Mouse (Mus musculus) MEL (cell line): Measurements from ENCODE around the gene Cym. TPM values are rescaled to one million over a fixed set of nuclear protein-coding genes. Genes with fewer than 3 reads are reported as not detected.
A peak's percentile ranks its signal among the peaks of the same experiment; 100 is the strongest.

Source experiments
- DNase-seq: peaks from one replicate; pipeline ENCODE4 v3.0.0; 2011; ENCODE audit warnings: low read depth, low spot score
- H3K27ac ChIP-seq: 2 replicates; pipeline ENCODE4 v1.5.1; 2012; ENCODE audit warnings: low read depth, mild to moderate bottlenecking, control low read depth, low read length, moderate library complexity; ENCODE audit not compliant: control insufficient read depth
- H3K27me3 ChIP-seq, 2 experiments: fragments of 150-350 bp in 1 of 2; sonication (generic) in 1 of 2; 2 replicates each; pipeline ENCODE4 v1.6.1; 2012; ENCODE audit warnings: low read length in 2 of 2, mild to moderate bottlenecking in 2 of 2, improper control_type of control experiment in 1 of 2, moderate library complexity in 1 of 2; ENCODE audit not compliant: insufficient read depth in 2 of 2, control insufficient read depth in 1 of 2
- H3K36me3 ChIP-seq, 2 experiments: 2 replicates each; pipeline ENCODE4 v1.6.1; 2012 to 2014; ENCODE audit warnings: low read length in 2 of 2, improper control_type of control experiment in 1 of 2, inconsistent platforms in 1 of 2, mild to moderate bottlenecking in 1 of 2; ENCODE audit not compliant: insufficient read depth in 2 of 2, control insufficient read depth in 1 of 2
- H3K4me1 ChIP-seq, 2 experiments: fragments of 150-350 bp in 1 of 2; sonication (generic) in 1 of 2; 2 replicates each; pipeline ENCODE4 v1.6.1; 2012; ENCODE audit warnings: low read length in 2 of 2, improper control_type of control experiment in 1 of 2, mild to moderate bottlenecking in 1 of 2; ENCODE audit not compliant: insufficient read depth in 2 of 2, control insufficient read depth in 1 of 2
- H3K4me3 ChIP-seq, 2 experiments: fragments of 150-350 bp in 1 of 2; sonication (generic) in 1 of 2; 2 replicates each; pipeline ENCODE4 v1.5.1; 2012; ENCODE audit warnings: low read depth in 2 of 2, low read length in 2 of 2, mild to moderate bottlenecking in 2 of 2, moderate library complexity in 2 of 2, control low read depth in 1 of 2, improper control_type of control experiment in 1 of 2; ENCODE audit not compliant: control insufficient read depth in 1 of 2, insufficient read depth in 1 of 2
- H3K79me2 ChIP-seq: 2 replicates; pipeline ENCODE4 v1.6.1; 2012; ENCODE audit warnings: mild to moderate bottlenecking, low read length, moderate library complexity; ENCODE audit not compliant: control insufficient read depth, poor library complexity, insufficient read depth
- H3K9ac ChIP-seq: 2 replicates; pipeline ENCODE4 v1.6.1; 2012; ENCODE audit warnings: low read depth, mild to moderate bottlenecking, control low read depth, low read length, moderate library complexity; ENCODE audit not compliant: control insufficient read depth, poor library complexity, severe bottlenecking
- H3K9me3 ChIP-seq: fragments of 150-350 bp; sonication (generic); replicated peaks from 2 replicates; pipeline ENCODE4 v1.6.1; 2012; ENCODE audit warnings: mild to moderate bottlenecking, low read length, improper control_type of control experiment, moderate library complexity; ENCODE audit not compliant: insufficient read depth
- BHLHE40 ChIP-seq: IDR thresholded peaks from 2 replicates; pipeline ENCODE4 v1.6.1; 2012; ENCODE audit warnings: low read depth, mild to moderate bottlenecking, inconsistent platforms, low read length, improper control_type of control experiment, borderline replicate concordance
- CHD1 ChIP-seq: IDR thresholded peaks from 2 replicates; pipeline ENCODE4 v1.6.1; 2012; ENCODE audit warnings: low read depth, mild to moderate bottlenecking, inconsistent platforms, low read length, improper control_type of control experiment
- CHD2 ChIP-seq: IDR thresholded peaks from 2 replicates; pipeline ENCODE4 v1.6.1; 2011; ENCODE audit warnings: low read length, improper control_type of control experiment
- CTCF ChIP-seq, 3 experiments: IDR thresholded peaks in 2 of 3; conservative IDR thresholded peaks in 1 of 3; 2 replicates each; pipeline ENCODE4 v1.5.1; 2011 to 2012; ENCODE audit warnings: low read length in 3 of 3, low read depth in 2 of 3, mild to moderate bottlenecking in 2 of 3, improper control_type of control experiment in 1 of 3, inconsistent platforms in 1 of 3, mixed read lengths in 1 of 3, moderate library complexity in 1 of 3; ENCODE audit not compliant: control insufficient read depth in 1 of 3, insufficient read depth in 1 of 3, poor library complexity in 1 of 3, severe bottlenecking in 1 of 3
- E2F4 ChIP-seq: IDR thresholded peaks from 2 replicates; pipeline ENCODE4 v1.6.1; 2011; ENCODE audit warnings: low read depth, low read length, improper control_type of control experiment, borderline replicate concordance
- EP300 ChIP-seq, 2 experiments: IDR thresholded peaks; 2 replicates each; pipeline ENCODE4 v1.6.1; 2011; ENCODE audit warnings: improper control_type of control experiment in 2 of 2, low read length in 2 of 2, low read depth in 1 of 2, mild to moderate bottlenecking in 1 of 2
- ETS1 ChIP-seq: IDR thresholded peaks from 2 replicates; pipeline ENCODE4 v1.6.1; 2012; ENCODE audit warnings: low read depth, mild to moderate bottlenecking, inconsistent platforms, low read length, improper control_type of control experiment, moderate library complexity
- GATA1 ChIP-seq: IDR thresholded peaks from 2 replicates; pipeline ENCODE4 v1.6.1; 2011; ENCODE audit warnings: low read depth, low read length, improper control_type of control experiment
- JUND ChIP-seq: IDR thresholded peaks from 2 replicates; pipeline ENCODE4 v1.6.1; 2011; ENCODE audit warnings: low read depth, mild to moderate bottlenecking, improper control_type of control experiment, low read length
- MAFK ChIP-seq: IDR thresholded peaks from 2 replicates; pipeline ENCODE4 v1.6.1; 2011; ENCODE audit warnings: low read depth, mild to moderate bottlenecking, low read length, improper control_type of control experiment, borderline replicate concordance
- MAX ChIP-seq: IDR thresholded peaks from 2 replicates; pipeline ENCODE4 v1.6.1; 2011; ENCODE audit warnings: low read length, improper control_type of control experiment
- MAZ ChIP-seq: IDR thresholded peaks from 2 replicates; pipeline ENCODE4 v1.6.1; 2012; ENCODE audit warnings: low read depth, mild to moderate bottlenecking, inconsistent platforms, low read length, improper control_type of control experiment
- MEF2A ChIP-seq: IDR thresholded peaks from 2 replicates; pipeline ENCODE4 v1.6.1; 2014; ENCODE audit warnings: low read depth, mild to moderate bottlenecking, inconsistent platforms, low read length, improper control_type of control experiment; ENCODE audit not compliant: poor library complexity, insufficient replicate concordance, severe bottlenecking; ENCODE audit errors: extremely low read depth
- MYC ChIP-seq: IDR thresholded peaks from 2 replicates; pipeline ENCODE4 v1.6.1; 2011; ENCODE audit warnings: low read depth, mild to moderate bottlenecking, low read length, improper control_type of control experiment, moderate library complexity
- NELFE ChIP-seq: IDR thresholded peaks from 2 replicates; pipeline ENCODE4 v1.6.1; 2011; ENCODE audit warnings: low read depth, low read length, improper control_type of control experiment
- POLR2A ChIP-seq, 2 experiments: IDR thresholded peaks; 2 replicates each; pipeline ENCODE4 v1.6.1; 2011 to 2012; ENCODE audit warnings: low read length in 2 of 2, mild to moderate bottlenecking in 2 of 2, control low read depth in 1 of 2, improper control_type of control experiment in 1 of 2, low read depth in 1 of 2, moderate library complexity in 1 of 2; ENCODE audit not compliant: control insufficient read depth in 1 of 2, insufficient read depth in 1 of 2, poor library complexity in 1 of 2
- RAD21 ChIP-seq: IDR thresholded peaks from 2 replicates; pipeline ENCODE4 v1.6.1; 2011; ENCODE audit warnings: mild to moderate bottlenecking, low read depth, low read length, improper control_type of control experiment
- RCOR1 ChIP-seq: IDR thresholded peaks from 2 replicates; pipeline ENCODE4 v1.6.1; 2012; ENCODE audit warnings: low read depth, mild to moderate bottlenecking, inconsistent platforms, low read length, improper control_type of control experiment
- SIN3A ChIP-seq: IDR thresholded peaks from 2 replicates; pipeline ENCODE4 v1.6.1; 2012; ENCODE audit warnings: low read length, improper control_type of control experiment, inconsistent platforms
- SMC3 ChIP-seq: IDR thresholded peaks from 2 replicates; pipeline ENCODE4 v1.6.1; 2011; ENCODE audit warnings: low read depth, low read length, improper control_type of control experiment
- TAL1 ChIP-seq: IDR thresholded peaks from 2 replicates; pipeline ENCODE4 v1.6.1; 2012; ENCODE audit warnings: mild to moderate bottlenecking, inconsistent platforms, low read length, moderate library complexity, mixed read lengths
- TCF12 ChIP-seq: IDR thresholded peaks from 2 replicates; pipeline ENCODE4 v1.6.1; 2014; ENCODE audit warnings: low read depth, mild to moderate bottlenecking, inconsistent platforms, low read length, improper control_type of control experiment, moderate library complexity
- UBTF ChIP-seq: IDR thresholded peaks from 2 replicates; pipeline ENCODE4 v1.6.1; 2012; ENCODE audit warnings: low read depth, mild to moderate bottlenecking, inconsistent platforms, low read length, improper control_type of control experiment, moderate library complexity, borderline replicate concordance; ENCODE audit not compliant: insufficient read depth
- USF1 ChIP-seq: IDR thresholded peaks from 2 replicates; pipeline ENCODE4 v1.6.1; 2014; ENCODE audit warnings: low read depth, mild to moderate bottlenecking, inconsistent platforms, low read length, improper control_type of control experiment, moderate library complexity
- USF2 ChIP-seq, 2 experiments: IDR thresholded peaks; 2 replicates each; pipeline ENCODE4 v1.6.1; 2011 to 2012; ENCODE audit warnings: improper control_type of control experiment in 2 of 2, low read length in 2 of 2, borderline replicate concordance in 1 of 2, inconsistent platforms in 1 of 2, low read depth in 1 of 2, mild to moderate bottlenecking in 1 of 2; ENCODE audit not compliant: insufficient read depth in 1 of 2
- ZC3H11A ChIP-seq: IDR thresholded peaks from 2 replicates; pipeline ENCODE4 v1.6.1; 2012; ENCODE audit warnings: low read depth, mild to moderate bottlenecking, inconsistent platforms, low read length, improper control_type of control experiment
- ZKSCAN1 ChIP-seq: IDR thresholded peaks from 2 replicates; pipeline ENCODE4 v1.6.1; 2012; ENCODE audit warnings: low read depth, mild to moderate bottlenecking, inconsistent platforms, low read length, improper control_type of control experiment, moderate library complexity
- ZNF384 ChIP-seq: IDR thresholded peaks from 2 replicates; pipeline ENCODE4 v1.6.1; 2012; ENCODE audit warnings: low read depth, mild to moderate bottlenecking, inconsistent platforms, low read length, improper control_type of control experiment
- polyA plus RNA-seq, 2 experiments: library from polyadenylated mRNA; stranded (reverse) in 1 of 2; unstranded in 1 of 2; fragments of >175 nt in 1 of 2; fragments of >200 nt in 1 of 2; gene quantifications; 2 replicates each; pipeline versions ENCODE4 v1.2.1 to v1.2.4; 2012; ENCODE audit warnings: low replicate concordance in 2 of 2, low read depth in 1 of 2; ENCODE audit not compliant: insufficient read length in 2 of 2, insufficient read depth in 1 of 2, missing spikeins in 1 of 2
- total RNA-seq: library from RNA; depleted of rRNA; stranded (reverse); fragments of 300-350 nt; gene quantifications from 2 replicates; pipeline ENCODE4 v1.2.3, GENCODE M21; 2012

The Cym gene
- total and polyA plus RNA-seq, 3 experiments, result 0.08 TPM; not detected in 2

DNA sequence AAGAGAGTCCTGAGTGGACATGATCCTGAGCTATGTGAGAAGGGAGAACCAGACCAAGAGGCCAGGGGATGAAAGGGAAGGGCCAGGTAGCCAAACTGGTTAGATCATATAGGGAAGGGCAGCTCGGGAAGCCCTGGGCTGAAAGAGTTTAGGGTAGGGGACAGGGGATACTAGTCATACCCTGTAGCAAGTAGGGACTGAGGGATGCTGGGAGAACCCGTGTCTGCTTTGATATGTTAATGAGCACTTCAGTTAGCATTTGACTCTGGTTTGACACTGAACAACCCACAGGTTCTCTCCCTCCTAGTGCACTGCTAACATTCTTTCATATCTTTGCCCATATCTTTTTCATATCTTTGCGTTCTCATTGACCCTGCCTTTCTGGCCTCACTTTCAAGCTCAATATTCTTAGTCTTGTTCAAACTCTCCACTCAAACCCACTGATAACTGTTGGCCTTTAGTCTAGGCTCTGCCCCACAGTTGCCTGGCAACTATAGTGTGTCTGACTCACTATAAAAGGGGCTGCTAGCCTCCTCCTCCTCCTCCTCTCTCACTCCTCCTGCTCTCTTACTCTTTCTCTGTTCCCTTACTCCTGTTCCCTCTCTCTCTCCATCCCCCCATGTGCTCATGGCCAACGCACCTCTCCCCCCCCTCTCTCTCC lies 14.9 kb downstream of the Cym start:
- no peaks in the 10 kb centered on the region for H3K9me3 ChIP-seq
- no peak overlapping the region for H3K4me3 ChIP-seq
- no peak for TF ChIP-seq EP300 (IDR thresholded peaks at IDR 0.05; ENCODE audit: low read depth in 1 of 2, low read length in 2 of 2)
- no peak for TF ChIP-seq TCF12
- TF ChIP-seq UBTF, result no peak
- no peak for TF ChIP-seq MAX
- no peak for TF ChIP-seq TAL1
- TF ChIP-seq CTCF (IDR thresholded peaks at IDR 0.05 in 2 of 3, conservative IDR thresholded peaks at IDR 0.05 in 1 of 3; ENCODE audit: control insufficient read depth in 1 of 3, insufficient read depth in 1 of 3, low read depth in 2 of 3, low read length in 3 of 3, poor library complexity in 1 of 3, severe bottlenecking in 1 of 3), result no peak
- TF ChIP-seq SMC3, result no peak
- TF ChIP-seq SIN3A, result no peak
- no peak for TF ChIP-seq MYC
- TF ChIP-seq ZNF384, result no peak
- TF ChIP-seq MAZ, result no peak
- H3K4me1 ChIP-seq, result no peaks in the 10 kb centered on the region
- H3K9ac ChIP-seq, result no peak overlapping the region
- H3K36me3 ChIP-seq, result no peaks in the 10 kb centered on the region
- H3K27ac ChIP-seq, result no peak overlapping the region
- no peaks in the 10 kb centered on the region for H3K79me2 ChIP-seq
- H3K27me3 ChIP-seq, result no peaks in the 10 kb centered on the region
- no peak for DNase-seq

DNA sequence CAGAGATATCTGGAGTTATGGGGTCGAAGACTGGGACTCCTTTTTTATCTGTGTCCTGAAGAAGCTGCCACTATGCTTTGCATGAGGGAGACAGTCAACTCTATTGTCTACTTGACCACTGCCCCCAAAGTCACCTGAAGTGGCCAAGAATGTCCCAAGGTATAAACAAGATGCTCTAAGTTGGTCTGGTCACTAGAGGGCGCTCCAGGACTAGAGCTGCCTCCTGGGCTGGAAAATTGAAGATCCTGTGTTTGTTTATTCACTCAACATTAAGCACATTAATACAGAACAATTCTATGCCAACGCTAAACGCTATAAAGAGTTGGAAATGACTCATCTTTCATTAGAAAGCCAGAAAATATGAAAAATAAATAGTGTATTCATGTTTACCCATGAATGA lies 15.5 kb downstream of the Cym start:
- DNase-seq, result peak; percentile 59
- no peak overlapping the region for H3K27ac ChIP-seq
- H3K36me3 ChIP-seq, result no peaks in the 10 kb centered on the region
- H3K9me3 ChIP-seq, result no peaks in the 10 kb centered on the region
- TF ChIP-seq UBTF (no peak), CTCF (IDR thresholded peaks at IDR 0.05 in 2 of 3, conservative IDR thresholded peaks at IDR 0.05 in 1 of 3; ENCODE audit: control insufficient read depth in 1 of 3, insufficient read depth in 1 of 3, low read depth in 2 of 3, low read length in 3 of 3, poor library complexity in 1 of 3, severe bottlenecking in 1 of 3) (peak; percentile 77 to 88 (median 82)), E2F4 (no peak), USF1 (no peak), NELFE (no peak), CHD2 (no peak), BHLHE40 (no peak), SIN3A (no peak), MEF2A (no peak), USF2 (IDR thresholded peaks at IDR 0.05; ENCODE audit: borderline replicate concordance in 1 of 2, insufficient read depth in 1 of 2, low read depth in 1 of 2, low read length in 2 of 2) (no peak), MAX (no peak), ZNF384 (no peak), ZC3H11A (peak; percentile 34; the same call in 1 of the 2 replicates), RAD21 (peak; percentile 84), MAFK (no peak), RCOR1 (no peak), JUND (no peak), ETS1 (no peak), TAL1 (no peak), MYC (no peak), POLR2A (IDR thresholded peaks at IDR 0.05; ENCODE audit: control insufficient read depth in 1 of 2, insufficient read depth in 1 of 2, low read depth in 1 of 2, low read length in 2 of 2, poor library complexity in 1 of 2) (no peak), SMC3 (peak; percentile 54), CHD1 (no peak), ZKSCAN1 (no peak), GATA1 (no peak)
- H3K79me2 ChIP-seq, result no peaks in the 10 kb centered on the region
- H3K4me1 ChIP-seq, result no peaks in the 10 kb centered on the region
- H3K9ac ChIP-seq, result no peak overlapping the region
- no peaks in the 10 kb centered on the region for H3K27me3 ChIP-seq
- H3K4me3 ChIP-seq, result no peak overlapping the region
